Mouse (Mus musculus) lung, postnatal 0 days (tissue): ENCODE results near the gene Ascc2.

Source experiments
- CTCF ChIP-seq: IDR thresholded peaks from 2 replicates; pipeline ENCODE4 v1.5.1; 2016; ENCODE audit warnings: antibody characterized with exemption, mild to moderate bottlenecking
- EP300 ChIP-seq: IDR thresholded peaks from 2 replicates; pipeline ENCODE4 v1.6.1; 2016; ENCODE audit warnings: antibody characterized with exemption, mild to moderate bottlenecking, control low read depth

DNA sequence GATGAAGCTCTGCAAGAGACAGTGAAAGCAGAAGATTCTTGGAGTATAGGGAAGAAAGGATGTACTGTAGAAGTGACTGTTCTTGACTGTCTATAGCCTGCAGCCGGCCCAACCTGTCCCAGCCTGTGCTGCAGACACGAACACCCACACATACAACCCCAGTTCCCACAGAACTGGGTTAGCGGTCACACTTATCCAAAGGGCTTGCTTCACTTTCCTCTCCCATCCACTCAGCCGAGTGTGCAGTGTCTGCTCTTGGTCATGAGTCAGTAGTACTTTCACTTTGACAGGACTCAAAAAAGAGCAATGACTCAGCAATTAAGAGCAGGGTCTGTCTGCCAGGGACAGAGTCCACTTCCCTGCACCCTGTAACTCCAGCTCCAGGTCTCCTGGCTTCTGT is 23.8 kb downstream of the Ascc2 start:
- no peak for TF ChIP-seq CTCF
- no peak for TF ChIP-seq EP300
